Mouse (Mus musculus): ENCODE measurements around the gene Actl7b. TPM values are rescaled to one million over a fixed set of nuclear protein-coding genes. Genes with fewer than 3 reads are reported as not detected.

Gene Actl7b
- polyA plus RNA-seq, 1 experiment from 2014 or later, result not detected

GRCm38 (mm10) chr4:56740020-56740485 is 1.2 kb downstream of the Actl7b start, which contains the start of gene Gm26657:
TSS of gene Gm26657 (plus strand) at chr4:56740070.
- ATAC-seq (ENCODE audit: insufficient number of reproducible peaks, insufficient read depth, low FRiP score, low TSS enrichment), result no peak
- H3K9ac ChIP-seq, result no peak within 1 kb of the TSS
- 89% methylated on average over 18 of the region's 18 CpGs for WGBS
- no peak within 1 kb of the TSS for H3K27ac ChIP-seq
- H3K4me3 ChIP-seq, result no peak within 1 kb of the TSS
- no peaks in the 10 kb centered on the region for H3K4me1 ChIP-seq
- peaks cover 12% of the 10 kb centered on the region for H3K36me3 ChIP-seq
- H3K4me2 ChIP-seq (replicated peaks), result no peak within 1 kb of the TSS
- H3K9me3 ChIP-seq, result no peaks in the 10 kb centered on the region
- no peaks in the 10 kb centered on the region for H3K27me3 ChIP-seq

DNA sequence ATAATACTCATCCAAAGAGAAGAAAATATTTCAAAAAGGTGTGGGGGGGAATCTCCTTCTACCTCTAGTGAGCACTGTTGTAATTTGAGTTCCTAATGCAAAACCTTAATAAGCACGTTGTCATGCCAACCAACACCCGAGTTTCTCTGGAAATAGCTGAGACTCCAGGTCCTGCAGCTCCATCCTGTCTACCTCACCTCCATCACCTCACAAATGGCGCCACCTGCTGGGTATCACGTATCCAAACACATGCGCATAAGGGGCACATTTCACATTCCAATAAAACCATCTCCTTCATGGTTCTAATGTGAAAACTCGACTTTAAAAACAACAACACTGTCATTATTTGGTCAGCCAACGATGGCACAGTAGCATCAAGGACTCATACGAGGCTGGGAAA is 15.4 kb downstream of the Actl7b start:
- H3K4me2 ChIP-seq (replicated peaks), result no peak overlapping the region
- no peak overlapping the region for H3K4me3 ChIP-seq
- H3K27me3 ChIP-seq, result no peaks in the 10 kb centered on the region

GRCm38 (mm10) chr4:56723237-56723636 is 18.0 kb downstream of the Actl7b start:
- no peaks in the 10 kb centered on the region for H3K36me3 ChIP-seq
- H3K27me3 ChIP-seq, result no peaks in the 10 kb centered on the region
- ATAC-seq (ENCODE audit: insufficient number of reproducible peaks, insufficient read depth, low FRiP score, low TSS enrichment), result no peak
- no peak overlapping the region for H3K9ac ChIP-seq
- no peak overlapping the region for H3K27ac ChIP-seq
- H3K9me3 ChIP-seq, result no peaks in the 10 kb centered on the region
- 0 out of 2 replicates have a peak, but pooled peaks cover 4% of the 10 kb centered on the region for H3K4me1 ChIP-seq
- H3K4me2 ChIP-seq (replicated peaks), result no peak overlapping the region
- H3K4me3 ChIP-seq, result no peak overlapping the region
- WGBS, result 89% methylated on average over 6 of the region's 6 CpGs

More for the DNA sequence above, 15.4 kb downstream of the Actl7b start:
- Histone ChIP-seq H3K9me3 (no peaks in the 10 kb centered on the region), H3K9ac (no peak overlapping the region), H3K27ac (no peak overlapping the region), H3K36me3 (no peaks in the 10 kb centered on the region), H3K4me1 (no peaks in the 10 kb centered on the region)
- 52% methylated on average over 8 of the region's 8 CpGs for WGBS
- ATAC-seq (ENCODE audit: insufficient number of reproducible peaks, insufficient read depth, low FRiP score, low TSS enrichment), result no peak

GRCm38 (mm10) chr4:56722346-56722745 is 18.9 kb downstream of the Actl7b start:
- Histone ChIP-seq H3K27me3 (no peaks in the 10 kb centered on the region), H3K4me3 (no peak overlapping the region), H3K9ac (no peak overlapping the region), H3K36me3 (no peaks in the 10 kb centered on the region), H3K27ac (no peak overlapping the region), H3K4me2 (replicated peaks) (no peak overlapping the region), H3K9me3 (no peaks in the 10 kb centered on the region), H3K4me1 (0 out of 2 replicates have a peak, but pooled peaks cover 4% of the 10 kb centered on the region)
- no peak for ATAC-seq (ENCODE audit: insufficient number of reproducible peaks, insufficient read depth, low FRiP score, low TSS enrichment)
- 67% methylated on average over 6 of the region's 6 CpGs for WGBS

DNA sequence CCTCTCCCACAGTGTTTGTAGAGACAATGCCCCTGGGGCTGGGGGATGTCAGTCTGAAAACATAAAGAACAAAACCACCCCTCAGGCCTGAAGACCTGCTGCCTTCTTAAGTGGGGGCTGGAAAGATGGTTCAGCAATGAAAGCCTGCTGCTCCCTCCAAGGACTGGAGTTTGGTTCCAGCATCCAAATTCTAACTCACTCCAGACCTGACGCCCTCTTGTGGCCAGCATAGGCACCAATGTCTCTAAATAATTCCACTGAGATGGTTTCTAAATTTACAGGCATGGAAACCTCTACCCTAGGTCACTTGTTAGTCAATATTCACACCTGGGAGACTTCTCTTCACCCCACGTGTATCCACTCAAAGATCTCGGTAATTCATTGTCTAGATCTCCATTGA is 19.8 kb downstream of the Actl7b start:
- H3K4me1 ChIP-seq, result 0 out of 2 replicates have a peak, but pooled peaks cover 4% of the 10 kb centered on the region
- no peak overlapping the region for H3K9ac ChIP-seq
- H3K4me3 ChIP-seq, result no peak overlapping the region
- WGBS, result 30% methylated on average over 3 of the region's 3 CpGs
- H3K27me3 ChIP-seq, result no peaks in the 10 kb centered on the region
- H3K4me2 ChIP-seq (replicated peaks), result no peak overlapping the region
- H3K27ac ChIP-seq, result no peak overlapping the region
- no peak for ATAC-seq (ENCODE audit: insufficient number of reproducible peaks, insufficient read depth, low FRiP score, low TSS enrichment)
- no peaks in the 10 kb centered on the region for H3K9me3 ChIP-seq
- no peaks in the 10 kb centered on the region for H3K36me3 ChIP-seq

- Histone ChIP-seq H3K27me3 (no peaks in the 10 kb centered on the region), H3K9me3 (no peaks in the 10 kb centered on the region), H3K4me1 (0 out of 2 replicates have a peak, but pooled peaks cover 4% of the 10 kb centered on the region), H3K9ac (no peak overlapping the region), H3K27ac (no peak overlapping the region), H3K36me3 (no peaks in the 10 kb centered on the region), H3K4me2 (replicated peaks) (no peak overlapping the region), H3K4me3 (no peak overlapping the region)
- no peak for ATAC-seq (ENCODE audit: insufficient number of reproducible peaks, insufficient read depth, low FRiP score, low TSS enrichment)
- WGBS, result 71% methylated on average over 9 of the region's 9 CpGs
Measured at GRCm38 (mm10) chr4:56720403-56720802, 20.8 kb downstream of the Actl7b start.

GRCm38 (mm10) chr4:56719456-56719855 is 21.8 kb downstream of the Actl7b start:
- no peaks in the 10 kb centered on the region for H3K9me3 ChIP-seq
- no peak overlapping the region for H3K4me2 ChIP-seq (replicated peaks)
- no peaks in the 10 kb centered on the region for H3K36me3 ChIP-seq
- H3K27me3 ChIP-seq, result no peaks in the 10 kb centered on the region
- H3K4me1 ChIP-seq, result 0 out of 2 replicates have a peak, but pooled peaks cover 4% of the 10 kb centered on the region
- H3K4me3 ChIP-seq, result no peak overlapping the region
- H3K9ac ChIP-seq, result no peak overlapping the region
- WGBS, result 64% methylated on average over 9 of the region's 9 CpGs
- ATAC-seq (ENCODE audit: insufficient number of reproducible peaks, insufficient read depth, low FRiP score, low TSS enrichment), result no peak
- no peak overlapping the region for H3K27ac ChIP-seq

DNA sequence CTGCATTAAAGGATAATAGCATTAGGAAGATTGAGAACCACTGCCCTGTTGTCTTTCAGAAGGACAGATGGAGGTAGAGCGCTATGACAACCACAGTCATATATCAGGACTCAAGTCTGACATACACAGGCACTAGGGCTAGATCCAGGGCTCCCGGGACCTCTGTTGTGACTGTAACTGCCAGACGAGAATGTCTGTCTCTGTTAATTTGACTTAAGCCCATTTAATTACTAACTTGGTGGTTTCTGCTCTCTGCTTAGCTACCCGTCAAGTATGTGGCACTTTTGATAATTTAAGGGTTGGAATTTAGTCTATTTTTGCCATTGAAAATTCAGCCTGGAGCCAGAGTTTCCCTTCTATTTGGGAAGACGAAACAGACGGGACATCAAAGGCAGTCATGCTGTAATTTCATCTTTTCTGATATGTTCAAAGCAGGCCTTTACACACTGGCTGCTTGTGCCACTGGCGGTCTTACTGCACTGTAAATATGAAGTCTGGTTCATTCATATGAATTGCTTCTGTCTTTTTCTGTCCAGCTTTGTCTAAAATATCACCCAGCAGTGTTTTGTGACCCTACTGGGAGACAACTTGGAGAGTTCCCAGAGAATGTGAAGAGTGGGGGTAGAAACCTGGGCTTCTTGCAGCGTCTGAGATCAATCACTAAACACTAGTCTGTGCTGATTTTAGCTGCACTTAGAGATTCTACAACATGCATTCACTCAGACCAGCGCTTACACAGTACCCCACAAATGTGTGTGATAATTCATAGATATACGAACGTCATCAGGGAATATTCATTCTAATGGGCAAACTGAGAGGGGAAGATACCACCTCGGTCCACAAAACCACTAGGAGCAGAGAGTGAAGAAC is 22.4 kb downstream of the Actl7b start:
- no peak for ATAC-seq (ENCODE audit: insufficient number of reproducible peaks, insufficient read depth, low FRiP score, low TSS enrichment)

DNA sequence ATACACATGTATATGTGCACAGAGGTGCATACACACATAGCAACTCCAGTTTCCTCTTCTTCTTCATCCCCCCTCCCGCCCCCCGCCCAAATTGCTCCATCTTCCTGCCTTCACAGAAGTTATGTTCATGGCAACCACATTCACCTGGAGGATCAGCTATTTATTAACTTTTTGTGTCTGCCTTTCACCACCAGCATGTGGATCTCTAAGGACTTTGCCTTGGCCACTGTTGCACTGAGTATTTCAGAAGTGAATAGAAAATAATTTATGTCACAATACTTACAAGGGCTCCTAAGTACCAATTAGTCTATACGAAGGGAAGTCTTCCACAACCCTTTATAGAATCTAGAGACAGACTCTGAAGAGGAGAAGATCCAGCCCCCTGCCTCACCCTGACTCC is 23.3 kb downstream of the Actl7b start:
- H3K4me1 ChIP-seq, result 0 out of 2 replicates have a peak, but pooled peaks cover 4% of the 10 kb centered on the region
- no peak overlapping the region for H3K9ac ChIP-seq
- H3K27ac ChIP-seq, result no peak overlapping the region
- no peaks in the 10 kb centered on the region for H3K36me3 ChIP-seq
- H3K4me2 ChIP-seq (replicated peaks), result no peak overlapping the region
- no peaks in the 10 kb centered on the region for H3K27me3 ChIP-seq
- 90% methylated on average over 3 of the region's 3 CpGs for WGBS
- no peak for ATAC-seq (ENCODE audit: insufficient number of reproducible peaks, insufficient read depth, low FRiP score, low TSS enrichment)
- H3K9me3 ChIP-seq, result no peaks in the 10 kb centered on the region
- no peak overlapping the region for H3K4me3 ChIP-seq

More for the DNA sequence above, 22.4 kb downstream of the Actl7b start:
- no peaks in the 10 kb centered on the region for H3K9me3 ChIP-seq
- 0 out of 2 replicates have a peak, but pooled peaks cover 4% of the 10 kb centered on the region for H3K4me1 ChIP-seq
- H3K27ac ChIP-seq, result no peak overlapping the region
- no peak overlapping the region for H3K4me3 ChIP-seq
- H3K36me3 ChIP-seq, result no peaks in the 10 kb centered on the region
- no peaks in the 10 kb centered on the region for H3K27me3 ChIP-seq
- no peak overlapping the region for H3K9ac ChIP-seq
- WGBS, result 56% methylated on average over 12 of the region's 12 CpGs
- no peak overlapping the region for H3K4me2 ChIP-seq (replicated peaks)

GRCm38 (mm10) chr4:56716801-56717200 is 24.4 kb downstream of the Actl7b start:
- H3K4me2 ChIP-seq (replicated peaks), result no peak overlapping the region
- no peak for ATAC-seq (ENCODE audit: insufficient number of reproducible peaks, insufficient read depth, low FRiP score, low TSS enrichment)

DNA sequence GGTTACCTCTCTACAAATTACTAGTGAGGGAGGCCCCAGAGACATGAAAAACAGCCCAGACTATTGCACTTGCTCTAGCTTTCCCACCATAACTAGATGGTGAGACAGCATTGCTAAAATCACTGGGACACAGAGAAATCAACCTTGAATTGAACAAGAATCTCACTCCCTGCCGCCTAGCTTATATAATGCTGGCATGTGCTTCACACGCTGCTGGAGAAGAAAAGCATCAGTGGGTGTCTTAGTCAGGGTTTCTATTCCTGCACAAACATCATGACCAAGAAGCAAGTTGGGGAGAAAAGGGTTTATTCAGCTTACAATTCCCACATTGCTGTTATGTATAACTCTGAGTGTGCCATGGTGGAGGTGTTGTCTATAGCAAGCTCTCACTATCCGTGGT is 28.1 kb downstream of the Actl7b start:
- no peak overlapping the region for H3K9ac ChIP-seq
- WGBS, result 88% methylated on average over 3 of the region's 3 CpGs

More at GRCm38 (mm10) chr4:56716801-56717200, 24.4 kb downstream of the Actl7b start:
- Histone ChIP-seq H3K36me3 (no peaks in the 10 kb centered on the region), H3K27ac (no peak overlapping the region), H3K4me1 (0 out of 2 replicates have a peak, but pooled peaks cover 4% of the 10 kb centered on the region), H3K9ac (no peak overlapping the region), H3K4me3 (no peak overlapping the region), H3K27me3 (no peaks in the 10 kb centered on the region), H3K9me3 (no peaks in the 10 kb centered on the region)
- 64% methylated on average over 5 of the region's 5 CpGs for WGBS

DNA sequence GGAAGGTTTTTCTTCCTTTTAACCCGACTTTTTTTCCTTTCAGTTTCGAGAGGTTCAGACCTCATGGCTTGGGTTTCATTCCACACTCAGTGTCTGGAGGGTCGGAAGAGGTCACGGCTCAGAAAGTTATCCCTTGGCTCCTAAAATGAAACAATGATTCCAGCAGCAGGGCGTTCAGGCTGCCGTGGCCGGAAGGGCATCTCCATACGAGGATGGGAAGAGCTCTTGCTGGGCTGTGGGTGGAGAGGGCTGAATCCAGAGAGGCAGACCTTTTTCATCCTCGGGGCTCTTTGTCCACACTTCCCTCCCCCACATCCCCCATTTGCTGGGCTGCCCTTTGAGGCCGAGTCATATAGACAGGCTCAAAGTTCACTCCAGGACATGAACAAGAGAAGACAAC is 39.0 kb downstream of the Actl7b start:
- Histone ChIP-seq H3K27me3 (no peaks in the 10 kb centered on the region), H3K4me2 (replicated peaks) (peak overlapping the region; percentile 30; the same call in 1 of the 2 replicates), H3K4me1 (no peaks in the 10 kb centered on the region), H3K9me3 (no peaks in the 10 kb centered on the region), H3K9ac (no peak overlapping the region), H3K27ac (no peak overlapping the region), H3K4me3 (no peak overlapping the region), H3K36me3 (no peaks in the 10 kb centered on the region)
- WGBS, result 5% methylated on average over 10 of the region's 10 CpGs
- ATAC-seq (ENCODE audit: insufficient number of reproducible peaks, insufficient read depth, low FRiP score, low TSS enrichment), result no peak

More for the DNA sequence above, 28.1 kb downstream of the Actl7b start:
- Histone ChIP-seq H3K9me3 (no peaks in the 10 kb centered on the region), H3K4me2 (replicated peaks) (no peak overlapping the region), H3K27ac (no peak overlapping the region), H3K27me3 (no peaks in the 10 kb centered on the region), H3K4me3 (no peak overlapping the region), H3K4me1 (peaks cover 9% of the 10 kb centered on the region), H3K36me3 (no peaks in the 10 kb centered on the region)
- ATAC-seq (ENCODE audit: insufficient number of reproducible peaks, insufficient read depth, low FRiP score, low TSS enrichment), result no peak
